8 mouse cellular contexts compared by ENCODE assay signal in genomic region chr11:90687040-90687439, GRCm38 (mm10). TPM values are rescaled to one million over a fixed set of nuclear protein-coding genes. Genes with fewer than 3 reads are reported as not detected.
DNase-seq lines count a peak whose midpoint lies in the region; ATAC-seq and TF ChIP-seq lines count a peak whose summit lies in the region.

No protein-coding gene starts in this region.

- H3K4me1 ChIP-seq in spleen, adult 2 months (ENCODE audit: control insufficient read depth, insufficient read depth, insufficient read length), result no peaks in the 10 kb centered on the region
- peaks cover 10% of the 10 kb centered on the region; the same call in 1 of the 2 replicates for H3K4me1 ChIP-seq in forebrain, embryonic 13.5 days
- H3K4me1 ChIP-seq in limb, embryonic 15.5 days, result peaks cover 15% of the 10 kb centered on the region
- H3K4me1 ChIP-seq in stomach, embryonic 15.5 days, result peaks cover 12% of the 10 kb centered on the region; the same call in 1 of the 2 replicates

- DNase-seq in spleen, adult 2 months (ENCODE audit: low read depth in 1 of 2, low spot score in 2 of 2), result no peak
- no peak for DNase-seq in spleen, adult 12 weeks (ENCODE audit: low spot score)
- DNase-seq in MN1 (ENCODE audit: low spot score), result no peak
- no peak for DNase-seq in adrenal gland, adult 18-20 months (ENCODE audit: low spot score in 2 of 2)

- no peak for TF ChIP-seq POLR2A in spleen, adult 2 months (IDR thresholded peaks at IDR 0.05; ENCODE audit: low read depth, low read length)

- H3K9ac ChIP-seq in forebrain, embryonic 13.5 days, result peak overlapping the region; percentile 56
- peak overlapping the region; percentile 39 for H3K9ac ChIP-seq in limb, embryonic 15.5 days
- peak overlapping the region; percentile 14; the same call in 1 of the 2 replicates for H3K9ac ChIP-seq in stomach, embryonic 15.5 days

- H3K27me3 ChIP-seq in spleen, adult 2 months (ENCODE audit: control insufficient read depth, insufficient read depth, low read length), result peaks cover 8% of the 10 kb centered on the region; the same call in 1 of the 2 replicates
- H3K27me3 ChIP-seq in forebrain, embryonic 13.5 days, result 0 out of 2 replicates have a peak, but pooled peaks cover 4% of the 10 kb centered on the region
- H3K27me3 ChIP-seq in limb, embryonic 15.5 days, result no peaks in the 10 kb centered on the region
- H3K27me3 ChIP-seq in stomach, embryonic 15.5 days (replicated peaks), result no peaks in the 10 kb centered on the region

- no peak overlapping the region for H3K27ac ChIP-seq in spleen, adult 2 months (ENCODE audit: insufficient read depth, low read length)
- H3K27ac ChIP-seq in forebrain, embryonic 13.5 days, result no peak overlapping the region
- H3K27ac ChIP-seq in limb, embryonic 15.5 days, result peak overlapping the region; percentile 47
- no peak overlapping the region for H3K27ac ChIP-seq in stomach, embryonic 15.5 days

- no peaks in the 10 kb centered on the region for H3K9me3 ChIP-seq in forebrain, embryonic 13.5 days (replicated peaks)
- no peaks in the 10 kb centered on the region for H3K9me3 ChIP-seq in limb, embryonic 15.5 days
- H3K9me3 ChIP-seq in stomach, embryonic 15.5 days, result no peaks in the 10 kb centered on the region

- WGBS in spleen, adult 2 months, result 3% methylated on average over 17 of the region's 17 CpGs
- 1% methylated on average over 17 of the region's 17 CpGs for WGBS in forebrain, embryonic 13.5 days
- WGBS in limb, embryonic 15.5 days, result 1% methylated on average over 17 of the region's 17 CpGs
- WGBS in stomach, embryonic 15.5 days, result under 1% methylated on average over 17 of the region's 17 CpGs

- peak overlapping the region; percentile 77 for H3K4me2 ChIP-seq in forebrain, embryonic 13.5 days
- peak overlapping the region; percentile 92 for H3K4me2 ChIP-seq in limb, embryonic 15.5 days
- H3K4me2 ChIP-seq in stomach, embryonic 15.5 days, result peak overlapping the region; percentile 77

- TF ChIP-seq CTCF in spleen, adult 2 months (IDR thresholded peaks at IDR 0.05; ENCODE audit: extremely low read depth, insufficient read depth, insufficient read length, insufficient replicate concordance), result no peak

- ATAC-seq in forebrain, embryonic 13.5 days, result peak; percentile 54
- ATAC-seq in limb, embryonic 15.5 days (ENCODE audit: insufficient number of reproducible peaks, low FRiP score, low TSS enrichment, low read depth), result no peak
- peak; percentile 59 for ATAC-seq in stomach, embryonic 15.5 days (ENCODE audit: insufficient read depth, low FRiP score, low read depth)
- ATAC-seq in cerebellum, adult (ENCODE audit: insufficient number of reproducible peaks, low FRiP score, low TSS enrichment), result no peak

- peak overlapping the region; percentile 46 for H3K4me3 ChIP-seq in spleen, adult 2 months (ENCODE audit: extremely low read depth, insufficient read depth, insufficient read length)
- peak overlapping the region; percentile 63 for H3K4me3 ChIP-seq in forebrain, embryonic 13.5 days
- H3K4me3 ChIP-seq in limb, embryonic 15.5 days, result peak overlapping the region; percentile 62
- peak overlapping the region; percentile 57 for H3K4me3 ChIP-seq in stomach, embryonic 15.5 days (replicated peaks)

- no peaks in the 10 kb centered on the region for H3K36me3 ChIP-seq in spleen, adult 2 months (ENCODE audit: control insufficient read depth, insufficient read depth, low read length)
- H3K36me3 ChIP-seq in forebrain, embryonic 13.5 days (ENCODE audit: poor library complexity, severe bottlenecking), result no peaks in the 10 kb centered on the region
- no peaks in the 10 kb centered on the region for H3K36me3 ChIP-seq in limb, embryonic 15.5 days
- H3K36me3 ChIP-seq in stomach, embryonic 15.5 days, result no peaks in the 10 kb centered on the region

RNA-seq across cellular contexts. Expression of gene Tom1l1, which starts 1.1 kb away (rescaled TPM):
- 1.4 and 1.8 TPM in 2 replicates for polyA plus RNA-seq in spleen, adult 2 months (2012; rRNA removed)
- 12.7 and 13.0 TPM in 2 replicates for polyA plus RNA-seq in forebrain, embryonic 13.5 days (2015; fragmentation: Nextera tagmentation; extraction: Ambion mirVana)
- 33.5 and 35.9 TPM in 2 replicates for polyA plus RNA-seq in limb, embryonic 15.5 days (2015; fragmentation: Nextera tagmentation; extraction: Ambion mirVana)
- 42.7 and 50.5 TPM in 2 replicates for polyA plus RNA-seq in stomach, embryonic 15.5 days (2015; fragmentation: Nextera tagmentation; extraction: Ambion mirVana)
- total RNA-seq in adrenal gland, adult 18-20 months (2021), result 10 to 100 TPM; 24.4 to 52.0 TPM

RNA-seq across cellular contexts. Expression of gene Cox11, which starts 49.1 kb away (rescaled TPM):
- polyA plus RNA-seq in spleen, adult 2 months (2012; rRNA removed), result 9.5 and 12.0 TPM in 2 replicates
- polyA plus RNA-seq in forebrain, embryonic 13.5 days (2015; fragmentation: Nextera tagmentation; extraction: Ambion mirVana), result 31.5 and 32.9 TPM in 2 replicates
- 30.5 and 37.2 TPM in 2 replicates for polyA plus RNA-seq in limb, embryonic 15.5 days (2015; fragmentation: Nextera tagmentation; extraction: Ambion mirVana)
- 37.0 and 38.3 TPM in 2 replicates for polyA plus RNA-seq in stomach, embryonic 15.5 days (2015; fragmentation: Nextera tagmentation; extraction: Ambion mirVana)
- 10 to 100 TPM; 16.2 to 19.6 TPM for total RNA-seq in adrenal gland, adult 18-20 months (2021)

RNA-seq across cellular contexts. Expression of gene Stxbp4, which starts 49.2 kb away (rescaled TPM):
- polyA plus RNA-seq in spleen, adult 2 months (2012; rRNA removed), result 0.66 and 0.88 TPM in 2 replicates
- 29.4 and 30.1 TPM in 2 replicates for polyA plus RNA-seq in forebrain, embryonic 13.5 days (2015; fragmentation: Nextera tagmentation; extraction: Ambion mirVana)
- polyA plus RNA-seq in limb, embryonic 15.5 days (2015; fragmentation: Nextera tagmentation; extraction: Ambion mirVana), result 21.0 and 22.1 TPM in 2 replicates
- 15.4 and 20.4 TPM in 2 replicates for polyA plus RNA-seq in stomach, embryonic 15.5 days (2015; fragmentation: Nextera tagmentation; extraction: Ambion mirVana)
- total RNA-seq in adrenal gland, adult 18-20 months (2021), result 1 to 10 TPM; 7.3 TPM

Comparison
In these comparisons a context has a peak if more than half of its experiments do, and no peak if none do; other contexts are left out.
1. ATAC-seq: peak in forebrain, embryonic 13.5 days (single experiment) and stomach, embryonic 15.5 days (single experiment); none in limb, embryonic 15.5 days (single experiment) and cerebellum, adult (single experiment).
2. Peak in every context shown above with its lines, with median percentiles within 50 percentile points of each other: H3K4me3 ChIP-seq, H3K4me2 ChIP-seq and H3K9ac ChIP-seq.